In genomic region chr5:24078420-24079179, GRCm38 (mm10) we compare ENCODE assay signal across 10 mouse cellular contexts. TPM values are rescaled to one million over a fixed set of nuclear protein-coding genes. Genes with fewer than 3 reads are reported as not detected.
DNase-seq lines count a peak whose midpoint lies in the region; ATAC-seq and TF ChIP-seq lines count a peak whose summit lies in the region.
"Had no signal": no experiment of that assay in that cellular context is flagged by ENCODE, and none has a peak within 500 bp of the region (broad histone marks: within the 10 kb centered on the region; RNA-seq: fewer than 3 reads in every experiment).

No protein-coding gene starts in this region.

- no peak overlapping the region for H3K4me3 ChIP-seq in forebrain, embryonic 13.5 days
- no peak overlapping the region for H3K4me3 ChIP-seq in forebrain, embryonic 11.5 days (ENCODE audit: low read depth, low read length)
- H3K4me3 ChIP-seq in layer of hippocampus, adult 2 months, result no peak overlapping the region

- H3K9ac ChIP-seq in forebrain, embryonic 13.5 days, result no peak overlapping the region
- no peak overlapping the region for H3K9ac ChIP-seq in forebrain, embryonic 11.5 days (ENCODE audit: low read length)

- no peaks in the 10 kb centered on the region for H3K36me3 ChIP-seq in forebrain, embryonic 13.5 days (ENCODE audit: poor library complexity, severe bottlenecking)
- no peaks in the 10 kb centered on the region for H3K36me3 ChIP-seq in forebrain, embryonic 11.5 days (ENCODE audit: control insufficient read depth, insufficient read depth, low read length)

- TF ChIP-seq CTCF in layer of hippocampus, adult 2 months (conservative IDR thresholded peaks at IDR 0.05), result peak; percentile 54

- no peaks in the 10 kb centered on the region for H3K9me3 ChIP-seq in forebrain, embryonic 13.5 days (replicated peaks)
- no peaks in the 10 kb centered on the region for H3K9me3 ChIP-seq in forebrain, embryonic 11.5 days (ENCODE audit: control insufficient read depth, low read length)

- peaks cover 4% of the 10 kb centered on the region; the same call in 1 of the 2 replicates for H3K4me1 ChIP-seq in forebrain, embryonic 13.5 days
- H3K4me1 ChIP-seq in forebrain, embryonic 11.5 days (replicated peaks; ENCODE audit: control insufficient read depth, insufficient read depth, low read length), result 0 out of 2 replicates have a peak, but pooled peaks cover 2% of the 10 kb centered on the region

- no peak for ATAC-seq in forebrain, embryonic 13.5 days
- ATAC-seq in forebrain, embryonic 11.5 days (replicated peaks; ENCODE audit: low FRiP score), result no peak

- 88% methylated on average over 7 of the region's 7 CpGs for WGBS in forebrain, embryonic 13.5 days
- 88% methylated on average over 7 of the region's 7 CpGs for WGBS in forebrain, embryonic 11.5 days

- 0 out of 2 replicates have a peak, but pooled peaks cover 2% of the 10 kb centered on the region for H3K27me3 ChIP-seq in forebrain, embryonic 13.5 days
- no peaks in the 10 kb centered on the region for H3K27me3 ChIP-seq in forebrain, embryonic 11.5 days (ENCODE audit: control insufficient read depth, insufficient read depth, low read length)

- no peak for DNase-seq in forebrain, embryonic 11.5 days (ENCODE audit: low spot score)
- no peak for DNase-seq in layer of hippocampus, adult 2 months (ENCODE audit: low spot score in 2 of 2)
- no peak for DNase-seq in layer of hippocampus, adult 9-11 months
- DNase-seq in 3T3-L1 (ENCODE audit: low read depth, low spot score), result peak; percentile 40
- peak; percentile 35 for DNase-seq in embryo, embryonic 10.5 days (ENCODE audit: low spot score)
- no peak for DNase-seq in c-Kit-positive CD71-positive TER-119-positive erythroid progenitor cells, embryonic 14.5 days (ENCODE audit: low spot score)
- no peak for DNase-seq in heart, adult 8-10 months (ENCODE audit: low spot score)
- DNase-seq: gastrocnemius, postnatal 36 days; right cerebral cortex, postnatal 25 days had no signal

- H3K4me2 ChIP-seq in forebrain, embryonic 13.5 days, result no peak overlapping the region
- no peak overlapping the region for H3K4me2 ChIP-seq in forebrain, embryonic 11.5 days (ENCODE audit: low read depth, low read length, severe bottlenecking)

- peak overlapping the region; percentile 14; the same call in 1 of the 2 replicates for H3K27ac ChIP-seq in forebrain, embryonic 13.5 days
- no peak overlapping the region for H3K27ac ChIP-seq in forebrain, embryonic 11.5 days (ENCODE audit: low read depth, low read length)
- H3K27ac ChIP-seq in layer of hippocampus, adult 2 months, result no peak overlapping the region

RNA-seq across cellular contexts. Expression of gene Klhl7, which starts 21.8 kb away (rescaled TPM):
- polyA plus RNA-seq in forebrain, embryonic 13.5 days (2015; fragmentation: Nextera tagmentation; extraction: Ambion mirVana), result 176 and 178 TPM in 2 replicates
- polyA plus RNA-seq in forebrain, embryonic 11.5 days (2014; fragmentation: Nextera tagmentation; extraction: Ambion mirVana), result 118 and 129 TPM in 2 replicates
- total RNA-seq in layer of hippocampus, adult 2 months (2021), result 10 to 100 TPM; 93.4 to 96.9 TPM
- 10 to 100 TPM; 44.2 to 57.4 (median 49.0) TPM for total RNA-seq in heart, adult 8-10 months (2022)

RNA-seq across cellular contexts. Expression of gene Fam126a, which starts 48.1 kb away (rescaled TPM):
- polyA plus RNA-seq in forebrain, embryonic 13.5 days (2015; fragmentation: Nextera tagmentation; extraction: Ambion mirVana), result 40.9 and 44.3 TPM in 2 replicates
- 44.8 and 48.0 TPM in 2 replicates for polyA plus RNA-seq in forebrain, embryonic 11.5 days (2014; fragmentation: Nextera tagmentation; extraction: Ambion mirVana)
- 10 to 100 TPM; 24.8 to 28.4 TPM for total RNA-seq in layer of hippocampus, adult 2 months (2021)
- total RNA-seq in heart, adult 8-10 months (2022), result 10 to 100 TPM; 35.2 to 41.5 (median 37.2) TPM

Comparison
In these comparisons a context has a peak if more than half of its experiments do, and no peak if none do; other contexts are left out.
1. DNase-seq: peak in 3T3-L1 (single experiment) and embryo, embryonic 10.5 days (single experiment); none in forebrain, embryonic 11.5 days (single experiment), layer of hippocampus, adult 2 months (0 of 2), layer of hippocampus, adult 9-11 months (single experiment), c-Kit-positive CD71-positive TER-119-positive erythroid progenitor cells, embryonic 14.5 days (single experiment) and heart, adult 8-10 months (single experiment).